Mouse (Mus musculus) heart, embryonic 15.5 days (tissue): ENCODE measurements around the gene Blvra. TPM values are rescaled to one million over a fixed set of nuclear protein-coding genes. Genes with fewer than 3 reads are reported as not detected.

Experiments used
- microRNA-seq: library from miRNA; unstranded; fragments of <30 nt; microRNA quantifications from one replicate; pipeline ENCODE4, GENCODE M21; 2016
- polyA plus RNA-seq: library from polyadenylated mRNA; unstranded; fragments of >200 nt; fragmentation: Nextera tagmentation; extraction: Ambion mirVana; gene quantifications from 2 replicates; pipeline ENCODE4 v1.2.1, GENCODE M21; 2015

Blvra gene
- polyA plus RNA-seq, 1 experiment from 2014 or later = 44.0 TPM

Small RNA genes within 50 kb of the gene (microRNA-seq; reads per million reads assigned to microRNA genes)
- gene Gm24081 = not detected

Other genes starting within 250 kb of the Blvra start
- 40.1 and 42.7 TPM in 2 replicates for gene Trpm7, start 194.4 kb upstream of the Blvra start, polyA plus RNA-seq
- 34.6 and 39.0 TPM in 2 replicates for gene Sppl2a, start 137.4 kb upstream of the Blvra start, polyA plus RNA-seq
- 8.2 and 9.0 TPM in 2 replicates for gene Ap4e1, start 61.9 kb upstream of the Blvra start, polyA plus RNA-seq
- 43.9 and 51.1 TPM in 2 replicates for gene Ncaph, start 63.3 kb downstream of the Blvra start, polyA plus RNA-seq
- gene Itpripl1, start 72.8 kb downstream of the Blvra start, polyA plus RNA-seq = 11.9 and 14.1 TPM in 2 replicates
- 1.4 TPM in 2 replicates for gene 1810024B03Rik, start 137.6 kb downstream of the Blvra start, polyA plus RNA-seq
- gene Snrnp200, start 137.7 kb downstream of the Blvra start, polyA plus RNA-seq = 32.3 and 43.7 TPM in 2 replicates
- 57.5 and 58.7 TPM in 2 replicates for gene Ciao1, start 177.2 kb downstream of the Blvra start, polyA plus RNA-seq
- 22.0 and 25.9 TPM in 2 replicates for gene Tmem127, start 177.2 kb downstream of the Blvra start, polyA plus RNA-seq
- 99.6 and 102 TPM in 2 replicates for gene Stard7, start 199.6 kb downstream of the Blvra start, polyA plus RNA-seq